Mouse (Mus musculus) erythroblast, embryonic 14.5 days (primary cell): ENCODE measurements around the gene Tmem171.

Experiments used
- GATA1 ChIP-seq: IDR thresholded peaks from 2 replicates; pipeline ENCODE4 v1.6.1; 2012; ENCODE audit warnings: low read length, inconsistent platforms, mixed read lengths
- TAL1 ChIP-seq: IDR thresholded peaks from 3 replicates; pipeline ENCODE4 v1.6.1; 2012; ENCODE audit warnings: low read length, inconsistent platforms, mixed read lengths

- TF ChIP-seq GATA1 (no peak), TAL1 (no peak)
Measured at GRCm38 (mm10) chr13:98690886-98691285, 3.7 kb downstream of the Tmem171 start.
